Mouse (Mus musculus) lung, postnatal 4 days (tissue): Measurements from ENCODE around the gene Ccdc162.

ENCODE experiments used
- DNase-seq, 2 experiments: peaks; one replicate each; pipeline ENCODE4 v3.0.0; 2021

Ccdc162 gene

GRCm38 (mm10) chr10:41716029-41716897 lies at the start of gene Ccdc162:
TSS of gene Ccdc162 (minus strand) at chr10:41716634.
- peak in 1 of 2 experiments; percentile 9 for DNase-seq

GRCm38 (mm10) chr10:41765586-41765985 lies 49.2 kb upstream of the Ccdc162 start:
- no peak for DNase-seq

GRCm38 (mm10) chr10:41763741-41764385 lies 47.4 kb upstream of the Ccdc162 start:
- no peak for DNase-seq

GRCm38 (mm10) chr10:41760866-41761265 lies 44.4 kb upstream of the Ccdc162 start:
- DNase-seq: no peak

- no peak for DNase-seq
Observed at GRCm38 (mm10) chr10:41758041-41758440, 41.6 kb upstream of the Ccdc162 start.

- no peak for DNase-seq
Observed at GRCm38 (mm10) chr10:41757226-41757625, 40.8 kb upstream of the Ccdc162 start.

GRCm38 (mm10) chr10:41751867-41752480 lies 35.5 kb upstream of the Ccdc162 start:
- no peak for DNase-seq

DNA sequence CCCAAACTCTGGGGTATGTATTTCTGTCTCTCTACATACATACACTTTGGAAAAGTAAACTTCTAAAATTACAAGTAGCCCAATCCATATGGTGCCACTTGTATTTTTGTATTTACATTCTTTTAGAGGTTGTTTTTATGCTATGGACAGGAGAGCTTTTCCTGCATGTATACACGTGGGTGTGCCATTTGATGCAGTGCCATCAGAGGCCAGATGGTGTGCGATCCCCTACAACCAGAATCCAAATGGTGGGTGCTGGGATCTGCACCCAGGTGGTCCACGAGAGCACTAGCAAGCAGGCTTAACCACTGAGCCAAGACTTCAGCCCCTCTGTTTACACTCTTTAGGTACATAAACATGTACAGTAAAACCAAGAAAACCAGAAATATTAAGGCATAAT lies 32.9 kb upstream of the Ccdc162 start:
- DNase-seq: no peak

DNA sequence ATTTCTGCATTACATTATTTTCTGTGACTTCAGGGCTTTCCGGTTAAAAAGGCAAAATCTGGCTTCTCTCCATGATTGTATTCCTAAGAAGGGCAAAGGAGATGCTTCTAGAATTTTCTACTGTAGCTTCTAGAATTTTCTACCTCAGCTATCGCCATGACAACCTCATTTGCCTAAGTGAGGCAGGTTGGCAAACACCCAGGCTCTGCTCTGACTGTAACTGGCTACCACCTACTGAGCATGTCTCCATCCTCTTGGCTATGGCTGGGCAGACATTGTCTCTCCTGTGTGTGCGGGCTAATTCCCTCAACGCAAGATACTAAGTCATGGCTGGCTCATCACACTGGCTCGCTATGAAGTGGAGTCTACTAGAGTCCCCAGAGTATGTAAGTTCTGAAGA lies 30.1 kb upstream of the Ccdc162 start:
- no peak for DNase-seq

- no peak for DNase-seq
Observed at GRCm38 (mm10) chr10:41744006-41744405, 27.6 kb upstream of the Ccdc162 start.

DNA sequence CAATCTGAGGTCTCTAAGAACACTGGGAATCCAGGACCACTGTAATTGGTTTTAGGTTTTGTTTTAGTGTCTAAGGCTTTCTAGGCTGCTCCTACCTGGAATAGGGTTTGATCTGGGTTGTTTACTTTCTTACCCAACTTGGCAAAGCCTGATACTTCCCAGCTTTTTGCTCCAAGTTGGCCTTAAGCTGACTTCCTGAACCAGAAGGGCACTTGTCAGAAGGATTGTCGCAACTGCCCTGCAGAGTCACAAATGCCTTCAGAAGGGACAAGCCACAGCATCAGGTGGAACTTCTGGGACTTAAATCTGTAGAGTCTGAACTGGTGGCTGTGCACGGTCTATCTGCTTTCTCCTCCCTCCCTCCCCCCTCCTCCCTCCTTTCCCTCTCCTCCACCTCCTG lies 23.8 kb upstream of the Ccdc162 start:
- DNase-seq: no peak

DNA sequence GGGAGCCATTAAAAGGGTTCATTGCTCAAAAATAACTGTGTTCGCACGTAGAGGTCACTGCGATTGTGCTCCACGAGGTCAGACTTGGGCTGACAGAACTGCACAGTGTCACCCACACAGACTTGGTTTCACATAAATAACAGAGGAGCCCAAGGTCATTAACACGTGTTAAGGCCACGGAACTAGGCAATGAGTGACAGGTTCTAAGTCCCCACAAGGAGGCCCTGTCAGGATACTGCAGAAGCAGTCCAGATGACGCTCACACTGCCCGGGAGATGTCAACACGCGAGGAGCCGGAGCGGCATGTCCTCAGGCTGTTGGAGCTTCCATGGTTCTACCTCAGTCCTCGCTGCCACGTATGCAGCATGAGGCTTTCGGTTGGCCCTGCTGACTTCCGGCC lies 20.8 kb upstream of the Ccdc162 start:
- DNase-seq: no peak

DNA sequence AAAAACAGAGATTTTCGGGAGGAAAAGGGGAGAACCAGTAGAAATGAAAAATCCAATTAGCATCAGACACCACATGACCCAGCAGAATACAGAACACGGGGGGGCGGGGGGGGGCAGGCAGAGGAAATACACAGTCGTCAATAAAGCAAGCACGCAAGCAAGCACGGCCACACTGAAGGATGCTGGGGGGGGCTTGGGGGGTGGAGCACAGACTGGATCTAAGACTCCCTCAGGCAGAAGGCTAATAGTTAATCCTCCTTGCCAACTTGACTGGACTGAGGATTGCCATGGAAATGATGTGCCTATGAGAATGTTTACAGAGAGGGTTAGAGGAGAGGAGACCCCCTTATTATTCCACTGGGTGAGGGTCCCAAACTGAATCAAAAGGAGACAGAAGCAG lies 19.0 kb upstream of the Ccdc162 start:
- no peak for DNase-seq

GRCm38 (mm10) chr10:41733214-41733613 lies 16.8 kb upstream of the Ccdc162 start:
- DNase-seq: no peak

DNA sequence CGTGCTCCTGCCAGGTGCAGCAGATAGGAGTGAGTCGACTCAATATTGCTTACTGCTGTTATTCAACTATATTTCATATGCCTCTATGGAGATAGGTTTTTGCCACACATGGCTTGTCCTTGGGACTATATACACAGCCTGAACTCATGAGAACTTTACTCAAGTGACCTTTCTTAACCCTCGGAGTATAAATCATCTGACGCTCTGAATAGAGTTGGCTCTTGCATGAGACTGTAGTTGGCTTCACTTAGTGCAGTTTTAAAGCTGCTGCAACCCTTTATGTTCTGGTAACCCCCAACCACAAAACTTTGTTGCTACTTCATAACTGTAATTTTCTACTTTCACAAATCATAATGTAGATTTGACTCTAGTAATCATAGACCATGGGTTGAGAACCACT lies 15.5 kb upstream of the Ccdc162 start:
- no peak for DNase-seq

DNA sequence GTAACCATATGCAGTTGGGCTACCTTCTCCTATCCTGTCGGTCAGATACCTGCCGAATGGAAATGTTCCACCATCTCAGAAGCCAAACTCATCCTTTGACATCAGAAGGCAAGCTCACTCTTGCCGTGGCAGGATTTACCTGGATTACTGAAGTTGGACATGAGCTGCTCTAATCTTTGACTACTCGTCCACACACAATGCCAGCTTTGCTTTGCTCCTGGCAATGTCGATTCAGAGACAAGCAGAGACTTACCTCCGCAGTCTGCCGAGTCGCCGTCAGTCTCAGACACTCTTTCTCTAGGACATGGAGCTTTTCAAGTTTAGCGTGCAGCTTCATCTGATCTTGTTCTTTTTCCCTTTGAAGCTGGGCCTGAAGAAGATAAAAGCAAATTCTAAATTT lies 14.3 kb upstream of the Ccdc162 start:
- no peak for DNase-seq

- no peak for DNase-seq
Observed at GRCm38 (mm10) chr10:41726215-41726614, 9.8 kb upstream of the Ccdc162 start.

DNA sequence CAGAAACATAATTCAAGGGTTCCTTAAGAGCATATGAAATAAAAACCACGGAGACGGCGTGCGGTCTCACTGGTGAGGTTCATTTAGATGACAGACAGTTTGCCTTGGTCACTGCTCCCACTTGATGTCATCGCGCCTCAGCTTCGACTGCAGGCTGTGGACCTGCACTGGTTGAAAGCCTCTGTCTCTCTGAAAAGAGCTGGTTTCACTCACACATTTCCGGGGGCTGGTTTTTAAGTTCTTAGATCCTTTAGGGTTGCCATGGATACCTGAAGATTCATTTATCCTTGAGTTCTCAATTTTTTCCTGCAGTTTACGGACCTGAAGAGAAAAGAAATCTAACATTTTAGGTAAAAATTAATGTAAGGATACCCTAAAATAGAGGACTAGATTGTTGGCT lies 3.2 kb upstream of the Ccdc162 start:
- DNase-seq: no peak

DNA sequence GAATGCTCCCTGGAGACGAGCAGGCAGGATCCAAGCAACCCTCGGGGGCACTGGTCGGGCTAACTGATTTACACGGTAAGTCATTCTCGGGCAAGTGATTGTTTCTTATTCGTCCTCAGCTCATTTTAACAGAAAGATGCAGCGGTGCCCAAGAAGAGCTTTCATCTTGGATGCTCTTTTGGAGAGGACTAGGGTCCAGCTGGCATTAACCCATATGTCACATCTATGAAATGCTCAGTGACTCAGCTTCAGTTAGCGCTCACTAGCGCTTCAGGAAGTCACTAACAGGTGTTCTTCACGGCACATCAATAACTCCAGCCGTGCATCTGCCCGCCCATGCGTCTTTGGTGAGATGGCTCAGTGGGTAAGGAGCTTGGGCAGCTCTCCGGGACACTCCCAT lies 877 bp downstream of the Ccdc162 start:
- DNase-seq: no peak

GRCm38 (mm10) chr10:41711467-41711866 lies 5.0 kb downstream of the Ccdc162 start:
- no peak for DNase-seq

- no peak for DNase-seq
Observed at GRCm38 (mm10) chr10:41710773-41711172, 5.7 kb downstream of the Ccdc162 start.

GRCm38 (mm10) chr10:41709341-41709740 lies 7.1 kb downstream of the Ccdc162 start:
- DNase-seq: no peak

DNA sequence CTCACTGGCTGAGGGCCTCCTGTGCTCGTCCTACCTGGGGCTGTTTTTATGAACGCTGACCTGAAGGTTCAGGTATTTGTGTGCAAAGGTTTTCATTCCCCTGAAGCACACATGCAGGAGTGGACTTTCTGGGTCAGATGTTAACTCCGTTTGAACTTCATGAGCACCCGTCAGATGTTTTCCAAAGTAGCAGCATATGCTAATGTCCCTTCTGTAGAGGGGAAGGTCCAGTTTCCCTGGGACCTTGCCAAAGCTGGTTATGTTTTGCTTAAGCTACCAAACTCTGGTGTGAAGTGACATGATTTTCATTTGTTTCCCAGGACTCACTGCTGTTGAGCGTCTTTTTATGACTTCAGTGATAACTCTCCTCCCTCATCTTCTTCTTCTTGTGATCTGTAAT lies 16.8 kb downstream of the Ccdc162 start:
- DNase-seq: no peak

GRCm38 (mm10) chr10:41697040-41697439 lies 19.4 kb downstream of the Ccdc162 start:
- DNase-seq: peak in 1 of 2 experiments; percentile 66
